Mouse (Mus musculus) ES-Bruce4 (cell line): Measurements from ENCODE around the gene Gm45808.

ENCODE experiments used
- CTCF ChIP-seq: IDR thresholded peaks from one replicate; pipeline ENCODE4 v1.8.1; 2011; ENCODE audit warnings: low read depth, low read length
- POLR2A ChIP-seq: IDR thresholded peaks from one replicate; pipeline ENCODE4 v1.8.1; 2011; ENCODE audit warnings: low read length; ENCODE audit not compliant: insufficient read depth

DNA sequence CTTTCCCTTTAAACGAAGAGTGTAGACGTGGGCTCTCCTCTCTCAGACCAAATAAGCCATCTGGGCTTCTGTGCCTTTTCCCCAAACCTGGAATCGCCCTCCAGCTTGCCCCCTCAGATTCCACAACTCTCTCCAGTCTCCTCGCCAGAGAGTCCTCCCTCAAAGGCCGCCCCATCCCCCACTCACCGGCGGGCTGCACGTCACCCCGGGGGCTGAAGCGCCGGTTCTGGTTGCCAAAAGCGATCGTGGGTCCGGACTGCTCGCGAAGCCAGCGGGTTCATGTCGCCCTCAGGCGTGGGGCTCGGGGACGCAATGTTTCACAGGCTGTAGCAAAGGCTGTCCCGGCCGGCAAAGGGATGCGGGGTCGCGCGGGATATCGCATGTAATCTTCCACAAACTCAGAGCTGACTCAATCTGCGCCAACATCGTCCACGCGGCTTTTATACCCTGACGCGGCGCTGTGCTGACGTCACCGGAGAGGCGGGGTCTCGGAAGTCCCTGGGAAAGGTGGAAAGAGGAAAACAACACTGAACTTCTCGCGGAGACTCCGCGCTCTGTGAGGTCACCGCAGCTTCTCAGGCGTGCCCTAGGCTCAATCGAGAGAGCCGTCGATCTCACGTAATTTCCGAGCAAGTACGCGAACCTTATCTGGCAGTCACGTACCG is 39.3 kb upstream of the Gm45808 start, which contains the start of the genes Ppp1r15a and Plekha4:
- peak; percentile 96 for TF ChIP-seq POLR2A
- no peak for TF ChIP-seq CTCF
